Mouse (Mus musculus) inflammation-experienced regulatory T-cells, adult 6 months (primary cell): ENCODE results near the gene Lyzl4. TPM values are rescaled to one million over a fixed set of nuclear protein-coding genes. Genes with fewer than 3 reads are reported as not detected.

Source experiments
- ATAC-seq: one replicate; pipeline ENCODE4 v1.8.0; 2017
- polyA plus RNA-seq, 3 experiments: library from polyadenylated mRNA; unstranded; fragments of 100-300 nt; shearing (Covaris generic); gene quantifications; one replicate each; pipeline ENCODE4 v1.2.1; 2017

The Lyzl4 gene
- polyA plus RNA-seq, 3 experiments from 2014 or later = not detected

DNA sequence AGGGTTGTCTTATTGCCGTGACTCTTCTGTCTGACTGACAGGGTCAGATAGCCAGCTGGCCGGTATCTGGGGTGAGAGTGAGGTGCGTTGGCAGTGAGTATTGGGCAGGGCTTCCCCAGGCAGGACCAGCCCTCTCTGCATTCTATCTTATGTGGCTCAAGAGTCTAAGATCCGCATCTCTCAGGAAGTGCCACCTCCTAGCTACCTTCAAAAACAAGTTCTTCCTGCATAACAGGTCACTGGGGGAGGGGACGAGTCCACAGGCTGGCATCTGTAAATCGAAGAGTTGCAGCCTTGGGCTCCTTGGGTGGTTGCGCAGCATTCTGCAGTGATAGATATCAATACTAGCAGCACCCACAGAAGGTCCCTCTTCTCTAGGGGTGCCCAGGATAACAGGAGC is 5.1 kb upstream of the Lyzl4 start:
- ATAC-seq = no peak

DNA sequence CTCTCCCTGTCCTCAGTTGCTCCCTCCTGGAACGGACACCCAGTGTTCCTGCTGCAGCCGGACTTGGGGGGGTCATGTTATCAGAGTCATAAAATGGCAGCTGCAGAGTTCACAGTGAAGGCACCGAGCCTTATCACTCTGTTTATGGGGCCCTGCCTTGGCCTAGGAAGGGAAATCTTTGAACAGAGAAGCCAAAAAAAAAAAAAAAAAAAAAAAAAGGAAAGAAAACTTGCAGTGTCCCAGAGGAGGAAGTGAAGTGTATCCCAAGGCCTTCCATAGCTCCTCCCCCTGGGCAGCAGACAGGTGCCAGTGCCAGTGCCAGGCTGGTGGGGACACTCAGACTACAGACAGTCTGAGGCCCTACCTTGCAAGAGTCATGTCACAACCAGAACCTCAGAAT is 3.0 kb upstream of the Lyzl4 start:
- ATAC-seq = no peak

DNA sequence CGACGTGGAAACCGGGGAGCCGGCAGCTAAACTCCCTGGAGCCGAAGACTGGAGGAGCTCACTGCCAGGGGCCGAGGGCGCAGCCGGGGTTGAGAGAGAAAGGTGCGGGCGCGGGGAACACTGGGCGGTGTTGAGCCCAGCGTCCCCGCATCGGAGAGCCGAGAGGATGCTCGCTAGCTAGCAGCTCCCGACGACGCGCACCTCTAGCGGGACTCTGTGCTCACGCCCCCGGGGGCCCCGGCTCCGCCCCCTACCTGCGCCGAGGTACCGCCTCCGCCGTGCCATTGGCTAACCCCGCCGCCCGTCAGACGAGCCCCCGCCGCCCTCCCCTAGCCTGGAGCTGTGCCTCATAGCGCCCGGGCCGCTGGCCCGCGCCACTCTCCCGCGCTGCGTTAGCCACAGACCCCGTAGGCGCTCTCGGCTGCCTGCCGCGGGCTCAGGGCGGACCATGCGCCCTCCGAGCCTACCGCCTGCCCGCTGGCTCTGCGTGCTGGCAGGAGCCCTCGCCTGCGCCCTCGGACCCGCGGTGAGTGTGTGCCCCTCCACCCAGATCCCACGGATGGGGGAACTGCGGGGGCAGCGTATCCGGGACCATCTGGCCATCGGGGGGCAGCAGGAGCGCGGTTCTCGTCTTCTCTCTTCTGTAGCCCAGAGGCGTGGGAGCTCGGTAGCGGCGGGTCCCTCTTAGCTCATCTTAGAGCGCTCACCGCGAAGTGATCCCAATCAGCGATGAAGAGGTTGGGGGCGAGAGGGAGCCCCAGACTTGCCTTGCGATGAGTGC is 695 bp upstream of the Lyzl4 start, which contains the start of gene Vipr1:
Vipr1 (plus strand) TSS at position 316 of the 781 bp plus-strand sequence.
- peak; percentile 85 for ATAC-seq

DNA sequence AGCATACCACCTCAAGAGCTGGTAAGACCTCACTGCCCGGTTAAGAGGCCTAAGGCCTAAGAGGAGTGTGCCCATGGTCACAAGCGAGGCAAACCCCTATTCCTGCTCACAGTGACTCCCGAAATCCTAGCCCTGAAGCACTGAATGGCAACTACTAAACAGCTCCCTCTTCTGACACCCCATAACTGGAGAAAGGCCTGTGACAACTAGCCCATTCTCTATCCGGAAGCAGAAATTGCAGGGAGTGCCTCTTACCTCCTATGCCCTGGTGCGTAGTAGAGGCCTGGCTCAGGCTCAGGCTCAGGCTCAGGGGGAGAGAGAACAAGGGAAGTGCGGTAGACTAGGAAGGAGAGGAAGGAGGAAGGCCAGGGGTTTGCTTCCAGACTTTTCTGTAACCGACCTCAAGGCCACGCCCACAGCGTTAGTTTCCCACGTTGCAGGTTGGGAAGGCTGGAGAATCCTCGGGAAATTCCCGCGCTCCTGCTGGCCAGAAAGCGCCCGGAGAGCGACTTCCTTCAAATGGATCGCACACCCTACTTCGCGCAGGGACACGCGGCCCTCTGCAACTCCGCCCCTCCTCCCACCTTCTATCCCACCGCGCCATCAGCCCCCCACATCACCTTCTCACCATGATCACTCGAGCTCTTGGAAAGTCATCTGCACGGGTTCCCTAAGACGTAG is 521 bp downstream of the Lyzl4 start:
- ATAC-seq = no peak

DNA sequence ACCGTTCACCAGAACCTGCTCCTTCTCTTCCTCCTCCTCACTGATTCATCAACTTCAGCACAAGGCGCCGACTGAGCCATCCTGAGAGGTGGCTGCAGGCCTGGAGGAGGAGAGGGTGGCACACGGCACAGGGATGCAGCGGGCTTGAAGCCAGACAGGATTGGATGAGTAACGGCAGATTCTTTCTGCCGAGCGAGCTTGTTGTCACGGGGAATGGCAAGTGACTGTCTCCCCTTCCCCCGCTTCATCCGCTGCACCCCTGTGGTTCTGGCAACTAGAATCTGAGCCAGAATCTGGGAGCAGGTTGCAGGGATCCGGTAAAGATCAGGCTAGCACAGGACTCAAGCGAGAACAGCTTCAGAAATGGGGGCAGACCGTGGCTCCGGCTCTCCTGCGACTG is 2.1 kb downstream of the Lyzl4 start:
- ATAC-seq = no peak

DNA sequence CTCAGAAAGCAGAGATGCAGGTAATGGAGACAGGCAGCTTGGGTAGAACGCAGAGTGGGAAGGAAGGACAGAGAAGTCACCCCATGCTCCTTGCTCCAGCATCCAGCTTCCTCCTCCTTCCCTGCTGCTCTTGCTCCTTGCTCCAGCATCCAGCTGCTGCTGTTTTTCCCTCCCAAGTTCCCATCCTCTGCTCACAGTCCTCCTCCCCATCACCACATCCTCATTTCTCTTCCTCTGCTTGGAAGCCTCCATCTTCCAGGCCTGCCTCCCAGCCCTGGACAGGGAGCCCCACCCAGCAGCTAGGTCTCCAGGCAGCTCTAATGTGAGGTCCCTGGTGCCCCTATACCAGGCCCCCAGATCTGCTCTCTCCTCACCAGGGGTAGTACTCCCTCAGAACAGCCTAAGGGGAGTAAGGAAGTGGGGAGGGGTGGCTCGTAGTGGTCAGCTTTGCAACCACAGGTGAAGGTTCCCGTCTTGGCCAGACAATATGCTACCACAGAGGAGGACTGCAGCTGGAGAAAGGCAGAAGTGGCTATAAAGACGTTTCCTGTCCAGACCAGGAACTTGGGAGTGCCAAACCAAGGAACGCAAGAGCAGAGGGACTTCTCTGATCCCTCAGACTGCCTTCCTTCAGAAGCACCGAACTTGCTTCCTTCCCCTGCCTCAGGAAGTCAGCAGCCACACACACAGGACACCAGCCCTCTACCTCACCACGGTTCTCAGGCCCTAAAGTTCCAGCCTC is 5.9 kb downstream of the Lyzl4 start:
- ATAC-seq = no peak

DNA sequence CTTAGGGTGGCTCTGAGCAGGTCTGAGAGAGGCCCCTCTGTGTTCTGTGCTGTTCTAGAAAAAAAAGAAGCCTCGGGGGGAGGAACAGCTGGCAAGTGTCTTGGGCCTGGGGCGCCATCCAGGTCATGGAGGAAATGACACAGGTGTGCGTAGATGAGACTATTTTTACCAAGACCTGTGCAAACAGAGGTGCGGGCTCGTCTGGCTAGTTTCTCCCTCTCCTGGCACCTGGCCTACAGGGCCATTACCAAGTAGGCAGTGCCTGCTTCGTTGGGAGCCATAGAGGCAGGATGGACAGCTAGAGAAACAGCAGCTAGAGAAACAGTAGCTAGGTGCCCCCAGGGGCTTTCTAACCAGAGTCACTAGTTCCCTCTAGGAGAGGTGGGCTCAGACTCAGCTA is 8.6 kb downstream of the Lyzl4 start:
- no peak for ATAC-seq

DNA sequence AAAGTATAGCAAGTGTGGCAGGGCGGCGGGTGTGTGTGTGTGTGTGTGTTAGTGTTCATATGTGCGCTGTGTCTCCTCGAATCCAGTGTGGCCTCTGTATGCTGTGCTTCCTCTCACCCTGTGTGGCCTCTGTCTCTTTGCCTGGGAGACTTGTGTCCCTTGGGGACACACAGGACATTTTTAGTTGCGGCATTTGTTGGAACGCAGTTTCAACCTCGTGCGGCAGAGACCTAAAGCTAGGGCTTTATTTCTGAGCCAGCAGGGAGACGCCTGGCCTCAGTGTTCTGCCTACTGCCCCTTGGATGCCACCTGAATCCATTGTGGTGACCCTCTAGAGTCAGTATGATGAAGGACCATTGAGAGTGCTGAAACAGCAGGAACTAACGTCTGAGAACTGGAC is 9.0 kb downstream of the Lyzl4 start:
- ATAC-seq = no peak

DNA sequence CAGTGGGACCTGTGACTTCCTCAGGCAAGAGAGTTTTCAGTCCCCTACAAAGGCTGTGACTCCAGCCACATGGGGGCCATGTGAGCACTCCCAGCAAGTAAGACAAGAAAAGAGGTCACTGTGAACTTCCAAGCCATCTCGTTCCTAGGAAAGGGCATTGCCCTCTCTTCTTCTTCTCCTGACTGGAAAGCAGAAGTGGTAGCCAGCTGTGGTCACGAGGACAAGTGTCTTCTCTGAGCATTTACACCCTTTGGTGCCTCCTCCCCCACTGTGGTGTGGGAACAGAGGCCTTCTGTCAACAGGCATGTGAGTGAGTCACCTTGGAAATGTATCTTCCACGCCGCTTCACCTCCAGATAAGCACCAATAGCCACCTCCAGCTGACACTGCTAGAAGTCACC is 9.9 kb downstream of the Lyzl4 start:
- ATAC-seq = no peak

DNA sequence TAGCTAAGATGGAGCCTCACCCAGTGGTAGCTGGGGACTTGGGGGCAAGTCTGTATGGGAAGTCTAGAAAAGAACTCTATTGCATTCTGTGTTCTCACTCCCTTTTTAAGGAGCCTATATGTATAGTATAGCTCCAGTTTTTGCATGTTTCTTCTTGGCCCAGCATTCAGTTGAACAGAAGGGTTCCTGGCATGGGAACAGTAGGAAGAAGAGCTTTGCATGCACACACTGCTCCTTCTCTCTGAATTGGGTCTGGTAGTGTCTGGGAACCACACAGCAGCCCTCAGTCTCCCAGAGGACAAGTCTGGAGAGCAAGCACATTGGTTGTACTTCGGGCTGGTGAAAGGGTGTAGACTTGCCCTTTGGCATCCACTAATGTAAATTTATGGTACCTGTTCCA is 11.3 kb downstream of the Lyzl4 start:
- no peak for ATAC-seq

DNA sequence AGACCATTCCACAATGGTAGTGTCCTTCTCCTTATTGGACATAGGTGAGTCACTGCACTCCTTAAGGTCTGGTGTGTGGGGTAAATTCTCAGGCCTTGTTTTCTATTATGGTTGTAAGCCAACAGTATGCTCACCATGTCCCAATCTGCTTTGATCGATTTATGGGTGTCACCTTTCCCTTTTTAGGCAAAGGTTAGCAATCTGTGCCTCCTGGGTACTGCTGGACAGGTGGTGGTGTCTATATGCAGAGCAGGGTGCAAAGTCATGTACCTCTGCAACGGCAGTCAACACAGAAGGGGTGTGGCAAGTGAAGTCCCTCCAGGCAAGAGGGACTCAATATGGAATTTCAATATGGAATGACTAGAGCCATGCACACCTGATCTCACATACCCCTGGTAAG is 17.0 kb downstream of the Lyzl4 start:
- ATAC-seq = no peak

DNA sequence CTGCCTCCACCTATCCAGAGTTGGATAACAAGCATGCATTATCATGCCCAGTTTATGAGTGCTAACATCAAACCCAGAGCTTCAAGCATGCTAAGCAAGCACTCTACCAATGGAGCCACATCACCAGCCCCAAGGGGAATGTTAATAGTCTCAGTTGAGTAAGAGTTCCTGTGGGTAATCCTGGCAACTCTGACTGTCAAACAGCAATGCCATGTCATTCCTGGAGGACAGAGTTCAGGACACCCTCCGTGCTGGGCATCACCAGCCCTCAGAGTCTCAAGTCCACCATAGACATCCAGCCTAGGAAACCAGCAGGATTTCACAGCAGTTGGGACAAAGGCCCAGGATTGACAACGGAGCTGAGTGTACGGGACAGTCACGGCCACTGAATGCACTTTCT is 18.7 kb downstream of the Lyzl4 start:
- no peak for ATAC-seq

DNA sequence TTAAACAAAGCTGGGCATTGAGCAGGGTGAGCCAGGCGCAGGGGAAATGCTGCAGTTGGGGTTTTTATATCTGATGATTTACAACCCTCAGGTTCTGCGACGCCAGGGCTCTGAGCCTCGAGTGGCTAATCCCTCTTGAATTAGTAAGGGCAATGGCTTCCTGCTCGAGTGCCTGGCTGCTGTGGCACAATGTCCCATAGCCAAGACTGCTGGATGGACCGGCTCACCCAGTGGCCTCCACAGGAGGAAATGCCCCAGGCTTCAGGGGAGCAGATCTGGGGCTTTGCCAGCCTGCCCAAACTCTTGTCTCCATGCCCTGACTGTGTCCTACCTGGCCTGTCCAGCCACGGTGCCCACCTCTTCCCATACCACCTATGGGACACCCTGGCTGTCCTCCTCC is 22.5 kb downstream of the Lyzl4 start:
- no peak for ATAC-seq

DNA sequence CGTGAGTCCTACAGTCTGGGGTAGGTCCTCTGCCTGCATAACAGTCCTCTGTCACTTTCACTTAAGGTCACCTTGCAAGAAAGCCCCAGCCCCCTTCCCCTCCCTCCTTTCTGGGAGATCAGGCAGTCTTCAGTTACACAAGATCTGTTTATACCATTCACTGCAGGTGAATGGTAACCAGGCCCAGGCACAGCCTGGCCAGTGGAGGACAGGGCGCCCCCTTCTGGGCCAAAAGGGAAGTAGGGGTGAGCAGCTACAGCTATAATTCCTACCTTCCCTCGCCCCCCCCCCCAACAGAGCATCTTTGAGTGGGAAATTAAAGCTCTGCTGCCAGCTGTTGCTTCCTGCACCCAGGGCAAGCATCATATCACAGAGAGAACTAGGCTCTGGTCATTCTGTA is 25.4 kb downstream of the Lyzl4 start:
- ATAC-seq = no peak

DNA sequence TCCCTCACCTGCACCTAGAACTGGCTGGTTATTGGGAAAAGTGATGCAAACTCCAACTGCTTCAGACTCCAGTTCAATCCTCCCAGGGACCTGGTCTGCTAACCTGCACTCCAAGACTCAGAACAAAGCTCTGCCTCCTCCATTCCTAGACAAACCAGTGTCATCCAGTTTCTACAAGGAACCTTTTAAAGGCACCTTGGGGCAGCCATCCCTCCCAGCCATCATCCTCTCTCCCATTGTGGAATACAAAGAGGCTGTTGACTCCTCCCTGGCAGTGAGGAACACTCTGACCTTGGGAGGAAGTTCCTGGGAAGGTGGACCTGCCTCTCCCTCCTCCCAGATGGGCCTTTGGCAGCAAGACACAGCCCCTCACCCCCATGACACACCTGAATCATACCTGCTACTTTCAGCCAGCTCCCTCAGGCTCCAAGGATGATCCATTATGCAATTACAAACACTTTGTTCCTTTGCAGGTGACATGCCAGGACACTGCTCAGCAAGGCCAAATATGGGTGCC is 27.6 kb downstream of the Lyzl4 start:
- no peak for ATAC-seq

DNA sequence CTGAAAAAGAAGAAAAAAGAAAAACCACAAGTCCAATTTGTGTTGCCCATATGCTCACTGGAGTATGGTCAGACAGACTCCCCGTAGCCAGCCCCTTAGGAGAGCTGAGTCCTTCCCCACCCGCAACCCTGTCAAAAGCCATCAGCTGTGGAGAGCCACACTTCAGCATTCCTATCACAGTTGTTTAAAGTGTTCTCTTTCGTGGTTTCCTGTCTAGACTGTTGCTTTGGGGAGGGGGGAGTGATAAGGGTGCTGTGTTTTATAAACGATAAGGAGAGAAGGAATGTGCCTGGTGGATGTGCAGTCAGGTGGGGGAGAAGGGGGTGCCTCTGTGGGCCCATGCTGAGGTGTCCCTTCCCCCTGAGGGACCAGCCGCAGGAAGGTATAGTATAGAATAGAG is 28.7 kb downstream of the Lyzl4 start:
- no peak for ATAC-seq

DNA sequence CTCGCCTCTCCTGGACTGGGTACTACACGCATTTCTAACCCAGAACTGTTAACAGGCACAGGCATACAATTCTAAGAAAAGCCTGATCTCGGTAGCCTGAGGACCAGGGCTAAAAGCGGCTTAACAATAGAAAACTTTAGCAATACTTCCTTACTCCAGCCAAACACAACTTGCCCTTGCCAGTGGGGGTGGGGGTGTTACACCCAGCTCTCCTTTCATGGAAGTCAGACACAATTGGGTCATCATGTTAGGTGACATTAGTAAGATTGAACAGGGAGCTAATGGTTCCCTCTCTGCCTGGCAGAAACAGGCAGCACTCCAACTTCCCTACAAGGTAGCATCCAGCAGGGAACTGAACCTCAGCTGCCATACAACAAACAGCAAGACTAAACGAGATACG is 32.5 kb downstream of the Lyzl4 start:
- ATAC-seq = no peak

DNA sequence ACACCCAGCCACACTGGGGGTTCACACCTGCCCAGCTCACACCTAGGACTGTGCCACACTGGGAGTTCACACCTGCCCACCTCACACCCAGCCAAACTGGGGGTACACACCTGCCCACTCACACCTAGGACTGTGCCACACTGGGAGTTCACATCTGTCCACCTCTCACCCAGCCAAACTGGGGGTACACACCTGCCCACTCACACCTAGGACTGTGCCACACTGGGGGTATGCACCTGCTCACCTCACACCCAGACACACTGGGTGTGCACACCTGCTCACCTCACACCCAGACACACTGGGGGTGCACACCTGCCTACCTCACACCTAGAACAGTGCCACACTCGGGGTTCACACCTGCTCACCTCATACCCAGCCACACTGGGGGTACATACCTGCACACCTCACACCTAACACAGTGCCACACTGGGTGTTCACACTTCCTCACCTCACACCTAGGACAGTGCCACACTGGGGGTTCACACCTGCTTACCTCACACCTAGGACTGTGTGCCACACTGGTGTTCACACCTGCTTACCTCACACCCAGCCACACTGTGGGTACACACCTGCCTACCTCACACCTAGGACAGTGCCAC is 35.3 kb downstream of the Lyzl4 start:
- no peak for ATAC-seq

DNA sequence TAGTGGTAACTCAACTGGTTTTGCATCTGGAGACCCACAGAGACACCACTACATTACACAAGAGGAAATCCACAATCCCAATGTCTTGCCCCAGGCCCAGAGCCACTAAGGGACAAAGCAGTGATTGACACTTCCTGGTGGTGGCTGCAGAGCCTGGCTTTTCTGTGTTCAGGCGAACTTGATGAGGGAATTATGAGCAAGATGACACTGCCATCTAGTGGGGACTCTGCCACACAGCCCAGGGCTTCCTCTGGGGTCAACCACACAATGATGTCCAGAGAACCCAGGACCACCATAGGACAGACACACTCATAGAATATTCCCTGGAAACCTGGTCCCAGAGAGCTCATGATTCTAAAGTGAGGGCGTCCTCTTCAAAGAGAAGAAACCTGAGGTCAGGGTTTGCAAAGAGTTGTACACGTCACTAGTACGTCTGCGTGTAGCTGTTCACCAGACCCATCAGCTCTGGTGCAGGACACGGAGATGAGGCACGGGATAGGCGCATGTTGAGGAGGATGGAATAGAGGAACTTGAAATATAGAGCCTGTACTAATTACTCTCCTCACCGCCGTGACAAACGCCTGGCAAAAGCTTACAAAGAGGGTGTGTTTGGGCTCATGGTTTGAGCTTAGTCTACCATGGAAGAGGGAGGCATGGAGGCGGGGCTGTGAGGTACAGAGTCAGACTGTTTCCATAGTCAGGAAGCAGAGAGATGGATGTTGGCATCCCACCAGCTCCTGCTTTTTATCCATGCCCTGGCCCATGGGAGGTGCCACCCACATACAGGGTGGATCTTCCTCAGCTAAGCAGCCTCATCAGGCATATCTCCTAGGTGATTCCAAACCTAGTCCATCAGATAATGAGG is 36.2 kb downstream of the Lyzl4 start:
- no peak for ATAC-seq

DNA sequence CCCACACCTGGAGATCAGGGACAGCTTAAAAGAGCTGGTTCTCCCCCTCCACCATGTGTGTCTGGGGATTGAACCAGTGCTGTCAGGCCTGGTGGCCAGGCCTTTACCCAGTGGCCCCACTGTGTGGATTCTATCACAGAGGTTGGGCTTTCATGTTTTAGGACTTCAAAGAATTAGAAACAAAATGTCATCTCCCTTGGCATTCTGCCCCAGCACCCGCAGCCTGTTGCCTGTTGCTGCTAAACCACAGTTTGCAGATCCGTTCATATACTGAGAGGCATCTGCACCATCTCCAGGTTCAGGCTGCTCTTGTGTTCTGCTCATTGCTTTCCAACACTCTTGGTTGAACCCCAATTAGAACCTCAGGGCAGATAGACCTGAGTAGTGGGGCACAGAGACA is 39.5 kb downstream of the Lyzl4 start:
- ATAC-seq = no peak

DNA sequence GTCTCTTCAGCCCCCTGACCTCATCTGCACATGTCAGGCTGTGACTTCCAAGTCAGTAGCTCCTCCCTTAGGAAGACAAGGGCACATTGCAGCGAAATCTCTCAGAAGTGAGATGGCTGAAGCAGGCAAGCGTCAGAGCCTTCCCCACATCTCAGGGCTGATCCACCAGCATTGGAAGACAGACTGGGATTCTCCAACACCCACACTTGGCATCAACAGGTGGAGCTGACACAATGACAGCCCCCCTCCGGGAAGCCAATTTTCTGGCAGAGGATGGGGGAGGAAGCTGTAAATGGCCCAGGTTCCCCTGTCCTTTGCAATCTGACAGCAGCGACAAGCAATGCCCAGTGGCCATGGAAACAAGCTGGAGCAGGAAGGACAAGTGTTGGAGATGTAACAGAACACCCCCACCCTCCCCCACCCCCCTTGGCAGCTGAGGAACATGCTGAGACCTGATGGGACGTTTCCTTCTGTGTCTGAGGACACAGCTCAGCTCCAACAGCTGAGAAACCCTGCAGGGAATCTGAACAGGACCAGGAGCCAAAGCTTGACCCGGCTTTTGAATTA is 41.0 kb downstream of the Lyzl4 start:
- ATAC-seq = no peak
